Mouse (Mus musculus) heart, embryonic 16.5 days (tissue): ENCODE measurements around the gene Kifc1. TPM values are rescaled to one million over a fixed set of nuclear protein-coding genes. Genes with fewer than 3 reads are reported as not detected.

ENCODE experiments used
- ATAC-seq: fragments of 200-750 bp; cut with Nextera tagmentation; replicated peaks from 2 replicates; pipeline ENCODE4 v1.8.0; 2017; ENCODE audit warnings: moderate number of reproducible peaks; ENCODE audit not compliant: insufficient read depth, low FRiP score; ENCODE audit errors: extremely low read depth
- H3K27ac ChIP-seq: fragments of 300-500 bp; sonication (generic); 2 replicates; pipeline ENCODE4 v1.5.1; 2014; ENCODE audit warnings: mild to moderate bottlenecking, low read length, control low read depth, moderate library complexity
- H3K27me3 ChIP-seq: fragments of 300-500 bp; sonication (generic); 2 replicates; pipeline ENCODE4 v1.6.1; 2014; ENCODE audit warnings: low read length, mixed read lengths; ENCODE audit not compliant: control insufficient read depth, insufficient read depth
- H3K36me3 ChIP-seq: fragments of 300-500 bp; sonication (generic); 2 replicates; pipeline ENCODE4 v1.6.1; 2014; ENCODE audit not compliant: control insufficient read depth, insufficient read depth
- H3K4me1 ChIP-seq: fragments of 300-500 bp; sonication (generic); 2 replicates; pipeline ENCODE4 v1.6.1; 2014; ENCODE audit warnings: low read length, mixed read lengths; ENCODE audit not compliant: control insufficient read depth, insufficient read depth
- H3K4me2 ChIP-seq: fragments of 300-500 bp; sonication (generic); 2 replicates; pipeline ENCODE4 v1.6.1; 2014; ENCODE audit warnings: low read depth, mild to moderate bottlenecking, control low read depth, low read length
- H3K4me3 ChIP-seq: fragments of 300-500 bp; sonication (generic); 2 replicates; pipeline ENCODE4 v1.5.1; 2014; ENCODE audit warnings: mild to moderate bottlenecking, control low read depth, low read length
- H3K9ac ChIP-seq: fragments of 300-500 bp; sonication (generic); 2 replicates; pipeline ENCODE4 v1.6.1; 2014; ENCODE audit warnings: low read length, control low read depth
- H3K9me3 ChIP-seq: fragments of 300-500 bp; sonication (generic); replicated peaks from 2 replicates; pipeline ENCODE4 v1.6.1; 2016; ENCODE audit warnings: low read length; ENCODE audit not compliant: control insufficient read depth
- WGBS: fragments of 180-500 bp; shearing (Covaris S2); extraction: QIAGEN DNeasy Blood & Tissue Kit; methylation state at CpG from one replicate; pipeline ENCODE4 v1.1.7; 2014; 5-methylcytosine and 5-hydroxymethylcytosine counted together
- polyA plus RNA-seq: library from polyadenylated mRNA; unstranded; fragments of >200 nt; fragmentation: Nextera tagmentation; extraction: Ambion mirVana; gene quantifications from 2 replicates; pipeline ENCODE4 v1.2.1, GENCODE M21; 2015

Gene Kifc1
- polyA plus RNA-seq = 7.8 and 8.3 TPM in 2 replicates

DNA sequence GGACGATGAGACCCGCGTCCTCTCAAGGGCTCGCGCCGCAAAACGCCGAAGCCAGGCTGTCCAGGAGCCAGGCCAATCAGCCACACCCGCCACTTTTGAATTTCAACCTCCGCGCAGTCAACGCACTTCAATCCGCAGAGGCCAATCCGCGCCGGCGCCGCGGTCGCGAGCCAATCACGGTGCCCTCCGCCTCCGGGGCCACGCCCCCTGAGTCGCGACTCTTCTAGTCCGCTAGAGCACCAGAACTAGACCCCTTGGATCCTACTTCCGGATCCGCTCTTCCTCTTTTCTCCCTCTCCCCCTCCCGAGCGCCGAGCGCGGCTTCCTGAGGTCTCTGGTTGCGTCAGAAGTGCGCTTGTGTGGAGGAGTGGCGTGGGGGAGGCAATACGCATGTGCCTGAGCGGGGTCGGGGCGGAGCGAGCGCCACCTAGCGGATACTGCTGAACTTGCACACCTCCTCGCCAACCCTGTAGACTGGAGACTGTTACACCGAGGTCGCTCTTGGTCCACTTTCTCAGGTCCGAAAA, at the start of gene Kifc1:
Gene Kifc1, minus strand, starts transcription at position 129 of the 527 bp plus-strand sequence.
- peaks cover 10% of the 10 kb centered on the region for H3K4me1 ChIP-seq
- H3K27me3 ChIP-seq = no peaks in the 10 kb centered on the region
- under 1% methylated on average over 43 of the region's 49 CpGs for WGBS
- no peaks in the 10 kb centered on the region; the same call in 1 of the 2 replicates for H3K36me3 ChIP-seq
- ATAC-seq = peak; percentile 99
- H3K27ac ChIP-seq = peak within 1 kb of the TSS; percentile 48
- peak within 1 kb of the TSS; percentile 70 for H3K4me3 ChIP-seq
- H3K4me2 ChIP-seq = peak within 1 kb of the TSS; percentile 68
- H3K9ac ChIP-seq = peak within 1 kb of the TSS; percentile 75
- no peaks in the 10 kb centered on the region for H3K9me3 ChIP-seq

- Histone ChIP-seq H3K9me3 (no peaks in the 10 kb centered on the region), H3K27me3 (no peaks in the 10 kb centered on the region), H3K36me3 (peaks cover 20% of the 10 kb centered on the region), H3K27ac (no peak overlapping the region), H3K4me1 (peaks cover 15% of the 10 kb centered on the region), H3K9ac (no peak overlapping the region), H3K4me3 (no peak overlapping the region), H3K4me2 (no peak overlapping the region)
- no peak for ATAC-seq
- 78% methylated on average over 11 of the region's 11 CpGs for WGBS
Observed at GRCm38 (mm10) chr17:33938783-33939182, 48.3 kb upstream of the Kifc1 start.

- Histone ChIP-seq H3K27me3 (no peaks in the 10 kb centered on the region), H3K4me3 (no peak overlapping the region), H3K27ac (no peak overlapping the region), H3K36me3 (peaks cover 23% of the 10 kb centered on the region), H3K4me1 (peaks cover 15% of the 10 kb centered on the region), H3K9ac (no peak overlapping the region), H3K9me3 (no peaks in the 10 kb centered on the region), H3K4me2 (no peak overlapping the region)
- 79% methylated on average over 15 of the region's 15 CpGs for WGBS
- ATAC-seq = no peak
Observed at GRCm38 (mm10) chr17:33936993-33937392, 46.5 kb upstream of the Kifc1 start.

- no peak overlapping the region for H3K9ac ChIP-seq
- 86% methylated on average over 21 of the region's 21 CpGs for WGBS
- H3K4me2 ChIP-seq = no peak overlapping the region
- no peaks in the 10 kb centered on the region for H3K9me3 ChIP-seq
- ATAC-seq = no peak
- no peak overlapping the region for H3K4me3 ChIP-seq
- H3K27ac ChIP-seq = no peak overlapping the region
- peaks cover 15% of the 10 kb centered on the region for H3K4me1 ChIP-seq
- H3K27me3 ChIP-seq = no peaks in the 10 kb centered on the region
- peaks cover 23% of the 10 kb centered on the region for H3K36me3 ChIP-seq
Observed at GRCm38 (mm10) chr17:33935422-33936055, 45.1 kb upstream of the Kifc1 start.

GRCm38 (mm10) chr17:33932970-33933369, 42.5 kb upstream of the Kifc1 start:
- H3K4me1 ChIP-seq = peaks cover 16% of the 10 kb centered on the region
- H3K36me3 ChIP-seq = peaks cover 23% of the 10 kb centered on the region
- H3K4me3 ChIP-seq = no peak overlapping the region
- ATAC-seq = no peak
- H3K9me3 ChIP-seq = no peaks in the 10 kb centered on the region
- WGBS = 91% methylated on average over 15 of the region's 15 CpGs
- H3K27ac ChIP-seq = no peak overlapping the region
- no peak overlapping the region for H3K4me2 ChIP-seq
- no peak overlapping the region for H3K9ac ChIP-seq
- no peaks in the 10 kb centered on the region for H3K27me3 ChIP-seq

GRCm38 (mm10) chr17:33932448-33932847, 42.0 kb upstream of the Kifc1 start:
- 92% methylated on average over 14 of the region's 14 CpGs for WGBS
- peaks cover 23% of the 10 kb centered on the region for H3K36me3 ChIP-seq
- ATAC-seq = no peak
- no peak overlapping the region for H3K27ac ChIP-seq
- H3K4me1 ChIP-seq = peaks cover 16% of the 10 kb centered on the region
- no peak overlapping the region for H3K4me2 ChIP-seq
- no peaks in the 10 kb centered on the region for H3K27me3 ChIP-seq
- no peaks in the 10 kb centered on the region for H3K9me3 ChIP-seq
- no peak overlapping the region for H3K4me3 ChIP-seq
- no peak overlapping the region for H3K9ac ChIP-seq

- ATAC-seq = no peak
- Histone ChIP-seq H3K27ac (no peak overlapping the region), H3K9ac (no peak overlapping the region), H3K36me3 (peaks cover 23% of the 10 kb centered on the region), H3K4me3 (no peak overlapping the region), H3K4me2 (no peak overlapping the region), H3K9me3 (no peaks in the 10 kb centered on the region), H3K27me3 (no peaks in the 10 kb centered on the region), H3K4me1 (peaks cover 16% of the 10 kb centered on the region)
- 91% methylated on average over 11 of the region's 11 CpGs for WGBS
Observed at GRCm38 (mm10) chr17:33931947-33932346, 41.5 kb upstream of the Kifc1 start.

DNA sequence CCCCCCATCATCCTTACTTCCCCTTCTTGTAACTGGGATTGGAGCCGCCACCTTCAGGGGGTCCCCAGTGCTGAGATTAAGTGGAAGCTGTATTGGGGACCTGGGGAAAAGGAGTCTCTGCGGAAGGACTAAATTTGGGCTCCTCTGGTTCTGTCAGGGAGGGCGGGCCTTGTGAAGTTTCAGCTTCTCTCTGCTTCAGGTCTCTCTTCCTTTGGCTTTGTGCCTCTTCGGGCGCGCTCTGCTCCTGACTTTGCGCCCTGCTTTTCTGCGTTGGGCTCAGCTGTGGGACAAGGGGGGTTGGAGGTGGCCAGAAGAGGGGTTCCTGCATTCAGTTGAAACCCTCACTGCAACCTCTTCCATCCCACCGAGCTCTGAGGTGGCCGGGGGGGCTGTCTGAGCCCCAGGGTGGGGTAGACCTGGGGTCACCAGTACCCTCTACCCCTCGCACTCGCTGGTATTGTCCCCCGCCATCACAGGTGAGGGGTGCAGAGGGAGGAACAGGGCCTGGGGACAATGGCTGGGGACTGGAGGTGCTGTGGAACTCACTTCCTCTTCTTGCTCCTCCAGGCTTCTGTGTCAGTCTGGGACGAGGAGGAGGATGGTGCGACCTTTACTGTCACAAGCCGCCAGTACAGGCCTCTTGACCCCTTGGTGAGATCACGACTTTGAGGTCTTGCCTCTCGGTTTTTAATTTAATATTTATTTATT, 40.9 kb upstream of the Kifc1 start:
- Histone ChIP-seq H3K36me3 (peaks cover 22% of the 10 kb centered on the region), H3K9me3 (no peaks in the 10 kb centered on the region), H3K27ac (no peak overlapping the region), H3K4me1 (peaks cover 16% of the 10 kb centered on the region), H3K9ac (peak overlapping the region; percentile 79), H3K4me3 (peak overlapping the region; percentile 64), H3K4me2 (peak overlapping the region; percentile 97), H3K27me3 (no peaks in the 10 kb centered on the region)
- 51% methylated on average over 18 of the region's 18 CpGs for WGBS
- ATAC-seq = no peak
